Mouse (Mus musculus) granulocyte monocyte progenitor cell, adult 5-6 weeks (primary cell): Measurements from ENCODE around the gene Nadk. TPM values are rescaled to one million over a fixed set of nuclear protein-coding genes. Genes with fewer than 3 reads are reported as not detected.

Experiments
- ATAC-seq: replicated peaks from 2 replicates; pipeline ENCODE4 v1.8.0; 2016; ENCODE audit warnings: mild to moderate bottlenecking, moderate TSS enrichment, inconsistent platforms; ENCODE audit not compliant: poor library complexity, severe bottlenecking
- total RNA-seq, 2 experiments: library from RNA; stranded (forward) in 1 of 2; stranded (reverse) in 1 of 2; fragments of 200-712, 200-1000 nt in 1 of 2; fragments of >200 nt in 1 of 2; fragmentation: Nextera tagmentation in 1 of 2; gene quantifications; 2 replicates each; pipeline ENCODE4 v1.2.3; 2014 to 2017

Gene Nadk
- total RNA-seq (2014; fragmentation: Nextera tagmentation): 70.8 and 90.6 TPM in 2 replicates
- 74.1 and 76.1 TPM in 2 replicates for total RNA-seq (2017)

- peak; percentile 39 for ATAC-seq
Observed at GRCm38 (mm10) chr4:155561661-155562442, at the start of gene Nadk. Gene Nadk (plus strand): TSS chr4:155562378.

- no peak for ATAC-seq
Observed at GRCm38 (mm10) chr4:155514810-155515209, 47.4 kb upstream of the Nadk start.

- ATAC-seq: no peak
Observed at GRCm38 (mm10) chr4:155517948-155518517, 44.1 kb upstream of the Nadk start.

- no peak for ATAC-seq
Observed at GRCm38 (mm10) chr4:155522327-155522726, 39.9 kb upstream of the Nadk start.

GRCm38 (mm10) chr4:155525751-155526150 lies 36.4 kb upstream of the Nadk start:
- ATAC-seq: no peak

GRCm38 (mm10) chr4:155529294-155529693 lies 32.9 kb upstream of the Nadk start:
- peak; percentile 70 for ATAC-seq

GRCm38 (mm10) chr4:155549993-155550392 lies 12.2 kb upstream of the Nadk start:
- no peak; the same call in 1 of the 2 replicates for ATAC-seq

GRCm38 (mm10) chr4:155550446-155550845 lies 11.7 kb upstream of the Nadk start:
- ATAC-seq: peak; percentile 96

- ATAC-seq: no peak
Observed at GRCm38 (mm10) chr4:155551073-155551472, 11.1 kb upstream of the Nadk start.

- no peak for ATAC-seq
Observed at GRCm38 (mm10) chr4:155552917-155553532, 9.2 kb upstream of the Nadk start.

- no peak for ATAC-seq
Observed at GRCm38 (mm10) chr4:155554880-155555279, 7.3 kb upstream of the Nadk start.

- ATAC-seq: no peak
Observed at GRCm38 (mm10) chr4:155555464-155555863, 6.7 kb upstream of the Nadk start.

- 0 out of 2 replicates have a peak, but pooled peaks have one; percentile 8 for ATAC-seq
Observed at GRCm38 (mm10) chr4:155559454-155559853, 2.7 kb upstream of the Nadk start.

GRCm38 (mm10) chr4:155560932-155561331 lies 1.2 kb upstream of the Nadk start:
- no peak for ATAC-seq

GRCm38 (mm10) chr4:155562725-155563399 lies 684 bp downstream of the Nadk start:
- no peak for ATAC-seq

GRCm38 (mm10) chr4:155563400-155564231 lies 1.4 kb downstream of the Nadk start:
- ATAC-seq: peak; percentile 65

GRCm38 (mm10) chr4:155564315-155565069 lies 2.3 kb downstream of the Nadk start:
- no peak for ATAC-seq

- no peak for ATAC-seq
Observed at GRCm38 (mm10) chr4:155566555-155566954, 4.4 kb downstream of the Nadk start.

GRCm38 (mm10) chr4:155568170-155568569 lies 6.0 kb downstream of the Nadk start:
- ATAC-seq: peak; percentile 49
